Mouse (Mus musculus) kidney, adult 2 months (tissue): Measurements from ENCODE around the gene Pdzd9. TPM values are rescaled to one million over a fixed set of nuclear protein-coding genes. Genes with fewer than 3 reads are reported as not detected.

Experiments used
- DNase-seq: peaks from one replicate; pipeline ENCODE4 v3.0.0; 2021
- H3K27ac ChIP-seq: fragments of 200-500 bp; 2 replicates; pipeline ENCODE4 v1.5.1; 2012; ENCODE audit warnings: low read depth, low read length, control low read depth, inconsistent platforms; ENCODE audit not compliant: insufficient read depth
- H3K27me3 ChIP-seq: fragments of 200-500 bp; replicated peaks from 2 replicates; pipeline ENCODE4 v1.6.1; 2012; ENCODE audit warnings: mild to moderate bottlenecking, moderate library complexity, low read length, inconsistent platforms; ENCODE audit not compliant: control insufficient read depth, insufficient read depth
- H3K36me3 ChIP-seq: fragments of 200-500 bp; 2 replicates; pipeline ENCODE4 v1.6.1; 2012; ENCODE audit warnings: mild to moderate bottlenecking, moderate library complexity, low read length, inconsistent platforms; ENCODE audit not compliant: control insufficient read depth, insufficient read depth
- H3K4me1 ChIP-seq: fragments of 200-500 bp; 2 replicates; pipeline ENCODE4 v1.6.1; 2011; ENCODE audit warnings: low read length; ENCODE audit not compliant: control insufficient read depth, insufficient read depth
- H3K4me3 ChIP-seq: fragments of 200-500 bp; 2 replicates; pipeline ENCODE4 v1.5.1; 2011; ENCODE audit warnings: mild to moderate bottlenecking, low read depth, low read length, control low read depth; ENCODE audit not compliant: insufficient read depth
- CTCF ChIP-seq: fragments of 200-500 bp; conservative IDR thresholded peaks from 2 replicates; pipeline ENCODE4 v1.5.1; 2011; ENCODE audit warnings: low read depth, mild to moderate bottlenecking, control low read depth, low read length, moderate library complexity, mixed read lengths; ENCODE audit not compliant: insufficient read depth, insufficient read length
- POLR2A ChIP-seq: fragments of 200-500 bp; IDR thresholded peaks from one replicate; pipeline ENCODE4 v1.6.1; 2011; ENCODE audit warnings: low read depth, low read length, control low read depth
- WGBS: fragments of 180-500 bp; shearing (Covaris S2); methylation state at CpG from one replicate; pipeline ENCODE4 v1.1.7; 2018; 5-methylcytosine and 5-hydroxymethylcytosine counted together
- polyA plus RNA-seq: library from polyadenylated mRNA; depleted of rRNA; stranded (reverse); fragments of >200 nt; gene quantifications from 2 replicates; pipeline ENCODE4 v1.2.3, GENCODE M21; 2012

Gene Pdzd9
- polyA plus RNA-seq, 1 experiment: 0.09 TPM

- DNase-seq: no peak
- WGBS: 66% methylated on average over 4 of the region's 4 CpGs
- Histone ChIP-seq H3K4me3 (no peak overlapping the region), H3K27me3 (no peaks in the 10 kb centered on the region), H3K36me3 (peaks cover 19% of the 10 kb centered on the region), H3K4me1 (no peaks in the 10 kb centered on the region), H3K27ac (no peak overlapping the region)
- TF ChIP-seq POLR2A: no peak
- 0 out of 2 replicates have a peak, but pooled peaks have one; percentile 19 for TF ChIP-seq CTCF
Measured at GRCm38 (mm10) chr7:120643217-120643616, 26.9 kb downstream of the Pdzd9 start.

- WGBS: under 1% methylated on average over 11 of the region's 11 CpGs
- no peaks in the 10 kb centered on the region for H3K4me1 ChIP-seq
Measured at GRCm38 (mm10) chr7:120635821-120636220, 34.3 kb downstream of the Pdzd9 start.

DNA sequence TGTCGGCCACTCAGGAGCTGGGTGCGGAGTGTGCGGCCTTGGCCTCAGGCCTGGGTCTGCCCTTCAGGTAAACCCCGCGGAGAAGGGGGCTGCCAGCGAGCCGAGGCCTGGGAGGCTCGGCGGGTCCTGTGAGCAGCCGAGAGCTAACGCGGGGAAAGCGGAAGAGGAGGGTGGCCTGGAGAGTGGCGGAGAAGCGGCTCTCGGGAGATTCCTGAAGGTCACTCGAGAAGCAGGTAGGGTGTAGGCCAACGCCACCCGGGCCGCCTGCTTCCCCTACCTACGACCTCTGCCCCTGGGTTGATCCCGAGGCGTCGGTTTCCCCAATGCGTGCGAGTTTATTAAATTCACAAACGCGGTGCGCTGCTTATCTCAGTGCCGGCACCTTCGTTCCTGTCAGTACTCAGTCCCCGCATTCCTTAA lies 34.8 kb downstream of the Pdzd9 start:
- no peak for DNase-seq
- H3K27ac ChIP-seq: peak overlapping the region; percentile 88
- peak overlapping the region; percentile 75 for H3K4me3 ChIP-seq
- peaks cover 4% of the 10 kb centered on the region for H3K36me3 ChIP-seq
- under 1% methylated on average over 32 of the region's 32 CpGs for WGBS
- H3K27me3 ChIP-seq: no peaks in the 10 kb centered on the region
- TF ChIP-seq CTCF (no peak), POLR2A (no peak)
- H3K4me1 ChIP-seq: no peaks in the 10 kb centered on the region

More at GRCm38 (mm10) chr7:120635821-120636220, 34.3 kb downstream of the Pdzd9 start:
- Histone ChIP-seq H3K36me3 (peaks cover 4% of the 10 kb centered on the region), H3K27ac (peak overlapping the region; percentile 88), H3K4me3 (peak overlapping the region; percentile 75), H3K27me3 (no peaks in the 10 kb centered on the region)
- no peak for TF ChIP-seq POLR2A
- TF ChIP-seq CTCF: no peak
- peak; percentile 14 for DNase-seq

DNA sequence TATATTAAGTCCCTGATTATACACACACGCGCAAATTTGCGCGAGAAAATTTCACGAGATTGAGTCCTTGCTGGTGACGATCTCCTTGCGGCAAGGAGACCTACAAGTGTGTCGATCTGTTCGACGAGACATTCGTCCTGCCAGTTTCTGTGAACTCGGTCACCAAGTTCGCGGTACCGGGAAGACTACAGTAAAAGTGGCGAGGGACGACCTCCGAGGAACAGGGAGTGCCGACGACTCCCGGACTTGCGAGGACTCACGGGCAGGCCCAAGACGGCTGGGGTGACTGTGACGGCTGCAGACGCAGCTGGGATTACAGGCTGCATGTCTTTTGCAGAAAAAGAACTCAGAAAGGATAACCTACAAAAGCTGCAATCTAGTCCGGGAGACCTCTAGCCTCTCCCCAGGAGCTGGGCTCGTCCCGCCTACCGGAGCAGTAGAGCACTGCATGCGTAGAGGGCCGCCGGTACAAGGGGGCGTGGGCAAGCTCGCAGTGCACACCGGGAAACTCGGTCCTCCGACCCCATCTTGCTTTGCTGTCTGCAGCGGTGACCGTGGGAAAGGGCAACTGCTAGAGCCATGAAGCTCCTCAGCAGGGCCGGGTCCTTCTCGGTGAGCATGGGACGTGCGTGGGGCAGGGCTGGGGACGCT lies 35.3 kb downstream of the Pdzd9 start, which contains the start of gene Uqcrc2:
Gene Uqcrc2 (plus strand): TSS at position 466 of the 651 bp plus-strand sequence.
- peaks cover 1% of the 10 kb centered on the region for H3K36me3 ChIP-seq
- H3K27me3 ChIP-seq: no peaks in the 10 kb centered on the region
- TF ChIP-seq CTCF (peak; percentile 53), POLR2A (peak; percentile 85)
- no peaks in the 10 kb centered on the region for H3K4me1 ChIP-seq
- DNase-seq: peak; percentile 91
- WGBS: under 1% methylated on average over 45 of the region's 45 CpGs
- H3K4me3 ChIP-seq: peak within 1 kb of the TSS; percentile 75
- H3K27ac ChIP-seq: peak within 1 kb of the TSS; percentile 89

DNA sequence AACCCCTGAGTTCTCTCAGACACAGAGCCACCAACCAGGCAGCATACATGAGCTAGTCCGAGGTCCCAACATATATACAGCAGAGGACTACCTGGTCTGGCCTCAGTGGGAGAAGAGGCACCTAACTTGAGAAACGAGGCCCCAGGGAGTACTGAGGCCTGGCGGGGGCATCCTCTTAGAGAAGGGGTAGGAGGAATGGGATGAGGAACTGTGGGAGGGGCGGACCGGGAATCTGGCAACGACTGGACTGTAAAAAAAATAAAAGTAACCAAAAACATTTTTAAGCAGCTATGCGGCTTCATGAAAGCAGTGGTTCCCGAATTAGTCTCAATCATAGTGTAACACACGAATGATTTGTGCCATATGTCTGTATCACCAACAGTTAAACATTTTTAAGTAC lies 35.8 kb downstream of the Pdzd9 start:
- 8% methylated on average over 9 of the region's 9 CpGs for WGBS
- no peaks in the 10 kb centered on the region for H3K4me1 ChIP-seq
- no peak for TF ChIP-seq POLR2A
- TF ChIP-seq CTCF: no peak
- DNase-seq: peak; percentile 4
- H3K36me3 ChIP-seq: no peaks in the 10 kb centered on the region
- no peaks in the 10 kb centered on the region for H3K27me3 ChIP-seq
- H3K27ac ChIP-seq: peak overlapping the region; percentile 89
- peak overlapping the region; percentile 75 for H3K4me3 ChIP-seq

DNA sequence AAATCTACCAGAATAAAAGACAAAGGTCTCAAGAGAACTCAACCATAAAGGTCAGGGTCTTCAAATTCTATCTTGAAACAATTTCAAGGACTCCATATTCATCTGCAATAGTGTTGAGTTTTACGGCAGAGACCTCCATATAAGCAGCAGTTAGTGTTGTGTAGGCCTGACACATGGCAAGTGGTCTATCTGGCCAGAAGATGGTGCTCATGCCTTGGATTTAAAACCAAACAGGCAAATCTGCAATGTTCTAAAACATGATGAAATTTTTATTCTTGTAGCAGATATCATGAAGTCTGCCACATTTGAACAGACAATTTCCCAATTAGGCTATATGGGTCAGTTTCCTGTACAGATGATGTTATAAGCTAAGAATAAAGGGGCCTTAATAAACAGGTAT lies 37.6 kb downstream of the Pdzd9 start:
- DNase-seq: peak; percentile 49
- no peak overlapping the region for H3K27ac ChIP-seq
- TF ChIP-seq POLR2A: no peak
- TF ChIP-seq CTCF: peak; percentile 47
- H3K4me3 ChIP-seq: no peak overlapping the region
- H3K27me3 ChIP-seq: no peaks in the 10 kb centered on the region
- no peaks in the 10 kb centered on the region for H3K4me1 ChIP-seq
- 39% methylated on average over 1 of the region's 1 CpGs for WGBS
- H3K36me3 ChIP-seq: no peaks in the 10 kb centered on the region

- no peak overlapping the region for H3K27ac ChIP-seq
- no peaks in the 10 kb centered on the region for H3K4me1 ChIP-seq
- no peak for TF ChIP-seq POLR2A
- no peak for TF ChIP-seq CTCF
- DNase-seq: no peak
- no peak overlapping the region for H3K4me3 ChIP-seq
- no peaks in the 10 kb centered on the region for H3K36me3 ChIP-seq
- WGBS: 92% methylated on average over 9 of the region's 9 CpGs
- no peaks in the 10 kb centered on the region for H3K27me3 ChIP-seq
Measured at GRCm38 (mm10) chr7:120620841-120621240, 49.3 kb downstream of the Pdzd9 start.
